Mouse (Mus musculus) MEL (cell line): ENCODE results near the gene Dennd2c. TPM values are rescaled to one million over a fixed set of nuclear protein-coding genes. Genes with fewer than 3 reads are reported as not detected.

Experiments
- DNase-seq: peaks from one replicate; pipeline ENCODE4 v3.0.0; 2011; ENCODE audit warnings: low read depth, low spot score
- H3K27ac ChIP-seq: 2 replicates; pipeline ENCODE4 v1.5.1; 2012; ENCODE audit warnings: low read depth, mild to moderate bottlenecking, control low read depth, low read length, moderate library complexity; ENCODE audit not compliant: control insufficient read depth
- H3K27me3 ChIP-seq, 2 experiments: fragments of 150-350 bp in 1 of 2; sonication (generic) in 1 of 2; 2 replicates each; pipeline ENCODE4 v1.6.1; 2012; ENCODE audit warnings: low read length in 2 of 2, mild to moderate bottlenecking in 2 of 2, improper control_type of control experiment in 1 of 2, moderate library complexity in 1 of 2; ENCODE audit not compliant: insufficient read depth in 2 of 2, control insufficient read depth in 1 of 2
- H3K36me3 ChIP-seq, 2 experiments: 2 replicates each; pipeline ENCODE4 v1.6.1; 2012 to 2014; ENCODE audit warnings: low read length in 2 of 2, improper control_type of control experiment in 1 of 2, inconsistent platforms in 1 of 2, mild to moderate bottlenecking in 1 of 2; ENCODE audit not compliant: insufficient read depth in 2 of 2, control insufficient read depth in 1 of 2
- H3K4me1 ChIP-seq, 2 experiments: fragments of 150-350 bp in 1 of 2; sonication (generic) in 1 of 2; 2 replicates each; pipeline ENCODE4 v1.6.1; 2012; ENCODE audit warnings: low read length in 2 of 2, improper control_type of control experiment in 1 of 2, mild to moderate bottlenecking in 1 of 2; ENCODE audit not compliant: insufficient read depth in 2 of 2, control insufficient read depth in 1 of 2
- H3K4me3 ChIP-seq, 2 experiments: fragments of 150-350 bp in 1 of 2; sonication (generic) in 1 of 2; 2 replicates each; pipeline ENCODE4 v1.5.1; 2012; ENCODE audit warnings: low read depth in 2 of 2, low read length in 2 of 2, mild to moderate bottlenecking in 2 of 2, moderate library complexity in 2 of 2, control low read depth in 1 of 2, improper control_type of control experiment in 1 of 2; ENCODE audit not compliant: control insufficient read depth in 1 of 2, insufficient read depth in 1 of 2
- H3K79me2 ChIP-seq: 2 replicates; pipeline ENCODE4 v1.6.1; 2012; ENCODE audit warnings: mild to moderate bottlenecking, low read length, moderate library complexity; ENCODE audit not compliant: control insufficient read depth, poor library complexity, insufficient read depth
- H3K9ac ChIP-seq: 2 replicates; pipeline ENCODE4 v1.6.1; 2012; ENCODE audit warnings: low read depth, mild to moderate bottlenecking, control low read depth, low read length, moderate library complexity; ENCODE audit not compliant: control insufficient read depth, poor library complexity, severe bottlenecking
- H3K9me3 ChIP-seq: fragments of 150-350 bp; sonication (generic); replicated peaks from 2 replicates; pipeline ENCODE4 v1.6.1; 2012; ENCODE audit warnings: mild to moderate bottlenecking, low read length, improper control_type of control experiment, moderate library complexity; ENCODE audit not compliant: insufficient read depth
- BHLHE40 ChIP-seq: IDR thresholded peaks from 2 replicates; pipeline ENCODE4 v1.6.1; 2012; ENCODE audit warnings: low read depth, mild to moderate bottlenecking, inconsistent platforms, low read length, improper control_type of control experiment, borderline replicate concordance
- CHD1 ChIP-seq: IDR thresholded peaks from 2 replicates; pipeline ENCODE4 v1.6.1; 2012; ENCODE audit warnings: low read depth, mild to moderate bottlenecking, inconsistent platforms, low read length, improper control_type of control experiment
- CHD2 ChIP-seq: IDR thresholded peaks from 2 replicates; pipeline ENCODE4 v1.6.1; 2011; ENCODE audit warnings: low read length, improper control_type of control experiment
- CTCF ChIP-seq, 3 experiments: IDR thresholded peaks in 2 of 3; conservative IDR thresholded peaks in 1 of 3; 2 replicates each; pipeline ENCODE4 v1.5.1; 2011 to 2012; ENCODE audit warnings: low read length in 3 of 3, low read depth in 2 of 3, mild to moderate bottlenecking in 2 of 3, improper control_type of control experiment in 1 of 3, inconsistent platforms in 1 of 3, mixed read lengths in 1 of 3, moderate library complexity in 1 of 3; ENCODE audit not compliant: control insufficient read depth in 1 of 3, insufficient read depth in 1 of 3, poor library complexity in 1 of 3, severe bottlenecking in 1 of 3
- E2F4 ChIP-seq: IDR thresholded peaks from 2 replicates; pipeline ENCODE4 v1.6.1; 2011; ENCODE audit warnings: low read depth, low read length, improper control_type of control experiment, borderline replicate concordance
- ELF1 ChIP-seq: IDR thresholded peaks from 2 replicates; pipeline ENCODE4 v1.6.1; 2014; ENCODE audit warnings: low read depth, mild to moderate bottlenecking, inconsistent platforms, low read length, improper control_type of control experiment, moderate library complexity
- EP300 ChIP-seq, 2 experiments: IDR thresholded peaks; 2 replicates each; pipeline ENCODE4 v1.6.1; 2011; ENCODE audit warnings: improper control_type of control experiment in 2 of 2, low read length in 2 of 2, low read depth in 1 of 2, mild to moderate bottlenecking in 1 of 2
- JUND ChIP-seq: IDR thresholded peaks from 2 replicates; pipeline ENCODE4 v1.6.1; 2011; ENCODE audit warnings: low read depth, mild to moderate bottlenecking, improper control_type of control experiment, low read length
- KAT2A ChIP-seq: conservative IDR thresholded peaks from 2 replicates; pipeline ENCODE4 v1.6.1; 2012; ENCODE audit warnings: low read depth, low read length, improper control_type of control experiment, inconsistent platforms
- MAX ChIP-seq: IDR thresholded peaks from 2 replicates; pipeline ENCODE4 v1.6.1; 2011; ENCODE audit warnings: low read length, improper control_type of control experiment
- MXI1 ChIP-seq: IDR thresholded peaks from 2 replicates; pipeline ENCODE4 v1.6.1; 2011; ENCODE audit warnings: mild to moderate bottlenecking, low read depth, low read length, improper control_type of control experiment
- MYB ChIP-seq: IDR thresholded peaks from 2 replicates; pipeline ENCODE4 v1.6.1; 2011; ENCODE audit warnings: mild to moderate bottlenecking, low read depth, low read length, improper control_type of control experiment
- MYC ChIP-seq: IDR thresholded peaks from 2 replicates; pipeline ENCODE4 v1.6.1; 2011; ENCODE audit warnings: low read depth, mild to moderate bottlenecking, low read length, improper control_type of control experiment, moderate library complexity
- NELFE ChIP-seq: IDR thresholded peaks from 2 replicates; pipeline ENCODE4 v1.6.1; 2011; ENCODE audit warnings: low read depth, low read length, improper control_type of control experiment
- POLR2AphosphoS2 ChIP-seq: IDR thresholded peaks from 2 replicates; pipeline ENCODE4 v1.6.1; 2011; ENCODE audit warnings: low read length, improper control_type of control experiment
- RCOR1 ChIP-seq: IDR thresholded peaks from 2 replicates; pipeline ENCODE4 v1.6.1; 2012; ENCODE audit warnings: low read depth, mild to moderate bottlenecking, inconsistent platforms, low read length, improper control_type of control experiment
- SIN3A ChIP-seq: IDR thresholded peaks from 2 replicates; pipeline ENCODE4 v1.6.1; 2012; ENCODE audit warnings: low read length, improper control_type of control experiment, inconsistent platforms
- SMC3 ChIP-seq: IDR thresholded peaks from 2 replicates; pipeline ENCODE4 v1.6.1; 2011; ENCODE audit warnings: low read depth, low read length, improper control_type of control experiment
- UBTF ChIP-seq: IDR thresholded peaks from 2 replicates; pipeline ENCODE4 v1.6.1; 2012; ENCODE audit warnings: low read depth, mild to moderate bottlenecking, inconsistent platforms, low read length, improper control_type of control experiment, moderate library complexity, borderline replicate concordance; ENCODE audit not compliant: insufficient read depth
- ZC3H11A ChIP-seq: IDR thresholded peaks from 2 replicates; pipeline ENCODE4 v1.6.1; 2012; ENCODE audit warnings: low read depth, mild to moderate bottlenecking, inconsistent platforms, low read length, improper control_type of control experiment
- ZKSCAN1 ChIP-seq: IDR thresholded peaks from 2 replicates; pipeline ENCODE4 v1.6.1; 2012; ENCODE audit warnings: low read depth, mild to moderate bottlenecking, inconsistent platforms, low read length, improper control_type of control experiment, moderate library complexity
- ZMIZ1 ChIP-seq: IDR thresholded peaks from 2 replicates; pipeline ENCODE4 v1.6.1; 2012; ENCODE audit warnings: low read depth, mild to moderate bottlenecking, inconsistent platforms, low read length, improper control_type of control experiment, moderate library complexity
- polyA plus RNA-seq, 2 experiments: library from polyadenylated mRNA; stranded (reverse) in 1 of 2; unstranded in 1 of 2; fragments of >175 nt in 1 of 2; fragments of >200 nt in 1 of 2; gene quantifications; 2 replicates each; pipeline versions ENCODE4 v1.2.1 to v1.2.4; 2012; ENCODE audit warnings: low replicate concordance in 2 of 2, low read depth in 1 of 2; ENCODE audit not compliant: insufficient read length in 2 of 2, insufficient read depth in 1 of 2, missing spikeins in 1 of 2
- total RNA-seq: library from RNA; depleted of rRNA; stranded (reverse); fragments of 300-350 nt; gene quantifications from 2 replicates; pipeline ENCODE4 v1.2.3, GENCODE M21; 2012

The Dennd2c gene
- total and polyA plus RNA-seq, 3 experiments, result 5.0 to 8.0 TPM; not detected in 1

DNA sequence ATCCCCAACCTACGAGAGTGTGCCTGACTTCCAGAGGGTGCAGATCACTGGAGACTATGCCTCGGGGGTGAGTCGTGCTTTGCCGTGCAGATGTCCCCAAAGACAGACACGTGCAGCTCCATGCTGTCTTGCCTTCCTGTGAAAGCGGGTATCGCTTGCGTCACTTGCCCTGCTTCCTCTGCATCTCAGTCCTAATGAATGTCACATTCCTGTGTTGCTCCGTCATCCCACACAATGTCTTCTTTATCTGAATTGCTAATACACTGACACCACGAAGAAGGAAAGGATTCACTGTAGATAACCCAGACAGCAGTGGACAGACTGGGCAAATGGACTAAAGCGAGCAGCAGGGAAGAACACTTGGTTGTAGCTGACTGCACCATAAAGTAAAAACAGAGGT, 21.4 kb upstream of the Dennd2c start:
- DNase-seq, result no peak
- no peak overlapping the region for H3K27ac ChIP-seq
- H3K79me2 ChIP-seq, result no peaks in the 10 kb centered on the region
- no peaks in the 10 kb centered on the region for H3K36me3 ChIP-seq
- H3K9me3 ChIP-seq, result no peaks in the 10 kb centered on the region
- TF ChIP-seq MYC (no peak), ELF1 (no peak), BHLHE40 (no peak), RCOR1 (no peak), CHD1 (no peak), ZC3H11A (no peak), SIN3A (no peak), MXI1 (no peak), CHD2 (no peak), EP300 (IDR thresholded peaks at IDR 0.05; ENCODE audit: low read depth in 1 of 2, low read length in 2 of 2) (no peak), E2F4 (no peak), MYB (no peak), SMC3 (no peak), JUND (no peak)
- TF ChIP-seq, all 39 proteins: peak for 0
- H3K9ac ChIP-seq, result no peak overlapping the region
- H3K4me1 ChIP-seq, result no peaks in the 10 kb centered on the region
- H3K4me3 ChIP-seq, result no peak overlapping the region
- H3K27me3 ChIP-seq, result peaks cover 2 to 7% of the 10 kb centered on the region in 2 experiments; a peak in 2 of 4 replicates

DNA sequence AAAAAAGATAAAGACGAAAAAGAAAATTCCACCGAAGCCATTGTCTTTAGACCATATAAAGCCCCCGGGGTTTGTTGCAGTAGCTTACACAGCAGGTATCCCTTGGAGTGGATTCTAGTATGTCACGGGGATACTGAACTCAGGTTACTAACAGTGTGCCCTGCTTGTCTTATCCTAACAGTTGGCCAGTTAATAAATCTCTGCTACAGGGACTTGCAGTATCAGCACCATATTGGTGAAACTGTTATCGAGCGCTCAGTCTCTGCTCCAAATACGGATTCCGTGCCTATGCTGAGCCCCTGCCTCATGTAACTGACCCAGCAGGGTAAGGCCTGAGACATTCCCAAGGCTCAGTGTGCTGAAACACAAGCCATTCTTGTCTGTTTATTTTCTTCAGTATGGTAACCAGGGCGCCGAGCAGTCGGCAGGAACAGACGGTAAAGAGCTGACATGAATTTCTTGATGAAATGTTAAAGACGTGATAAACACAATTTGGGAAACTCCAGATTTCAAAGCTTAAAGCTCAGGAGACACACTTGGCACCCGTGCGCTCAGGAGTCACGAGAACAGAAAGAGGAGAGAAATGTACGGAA, 20.4 kb upstream of the Dennd2c start:
- H3K9me3 ChIP-seq, result no peaks in the 10 kb centered on the region
- H3K4me3 ChIP-seq, result no peak overlapping the region
- H3K36me3 ChIP-seq, result no peaks in the 10 kb centered on the region
- peaks cover 4 to 7% of the 10 kb centered on the region in 2 experiments; a peak in 2 of 4 replicates for H3K27me3 ChIP-seq
- TF ChIP-seq MAX (no peak), JUND (no peak), POLR2AphosphoS2 (no peak), NELFE (no peak), MYB (no peak), EP300 (IDR thresholded peaks at IDR 0.05; ENCODE audit: low read depth in 1 of 2, low read length in 2 of 2) (no peak), UBTF (no peak), ZKSCAN1 (no peak), KAT2A (no peak), ZMIZ1 (no peak), SIN3A (no peak), CHD1 (no peak), CTCF (IDR thresholded peaks at IDR 0.05 in 2 of 3, conservative IDR thresholded peaks at IDR 0.05 in 1 of 3; ENCODE audit: control insufficient read depth in 1 of 3, insufficient read depth in 1 of 3, low read depth in 2 of 3, low read length in 3 of 3, poor library complexity in 1 of 3, severe bottlenecking in 1 of 3) (no peak), RCOR1 (no peak)
- TF ChIP-seq, all 39 proteins: peak for 0
- Histone ChIP-seq H3K79me2 (no peaks in the 10 kb centered on the region), H3K9ac (no peak overlapping the region), H3K4me1 (no peaks in the 10 kb centered on the region), H3K27ac (no peak overlapping the region)
- DNase-seq, result no peak
